Mouse (Mus musculus): ENCODE results near the gene Tmem9. TPM values are rescaled to one million over a fixed set of nuclear protein-coding genes. Genes with fewer than 3 reads are reported as not detected.

Tmem9 gene
- polyA plus RNA-seq, 1 experiment from 2014 or later, result 146 TPM

DNA sequence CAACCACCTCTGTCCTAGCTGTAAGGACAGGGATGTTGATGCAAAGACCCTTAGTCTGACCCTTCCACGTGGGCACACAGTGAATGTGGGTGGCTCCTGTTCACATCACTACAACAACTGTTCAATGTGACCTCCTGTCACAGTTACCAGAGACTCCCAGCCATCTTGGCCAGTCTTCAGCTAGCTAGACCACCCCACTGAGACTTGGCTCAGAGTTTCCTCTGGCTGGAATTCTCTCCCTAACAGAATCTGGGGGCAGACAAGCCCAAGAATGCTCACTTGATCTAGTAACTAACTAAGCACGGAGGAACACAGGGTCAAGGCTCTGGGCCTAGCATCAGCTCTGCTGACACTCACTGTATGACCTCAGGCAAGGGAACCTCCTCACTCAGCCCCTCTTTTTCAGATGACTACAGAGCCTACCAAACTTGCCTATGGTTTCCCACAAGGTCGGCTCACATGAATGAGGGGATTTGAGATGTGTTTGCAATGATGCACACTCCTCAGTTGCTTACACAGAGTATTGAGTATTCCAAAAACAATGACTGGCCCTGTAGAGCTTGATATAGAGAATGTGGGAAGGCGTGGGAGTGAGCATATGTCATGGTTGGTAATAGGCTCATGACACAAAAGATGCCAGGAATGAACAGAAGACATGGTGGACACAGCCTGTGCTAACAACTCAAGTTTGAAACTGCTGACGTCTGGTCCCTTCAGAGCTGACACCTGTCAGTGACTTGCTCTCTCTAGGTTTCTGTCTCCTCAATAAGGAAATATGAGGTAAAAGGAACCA lies 31.0 kb downstream of the Tmem9 start:
- no peak overlapping the region for H3K4me3 ChIP-seq (replicated peaks)
- H3K4me1 ChIP-seq (replicated peaks), result peaks cover 19% of the 10 kb centered on the region
- 79% methylated on average over 5 of the region's 5 CpGs for WGBS

DNA sequence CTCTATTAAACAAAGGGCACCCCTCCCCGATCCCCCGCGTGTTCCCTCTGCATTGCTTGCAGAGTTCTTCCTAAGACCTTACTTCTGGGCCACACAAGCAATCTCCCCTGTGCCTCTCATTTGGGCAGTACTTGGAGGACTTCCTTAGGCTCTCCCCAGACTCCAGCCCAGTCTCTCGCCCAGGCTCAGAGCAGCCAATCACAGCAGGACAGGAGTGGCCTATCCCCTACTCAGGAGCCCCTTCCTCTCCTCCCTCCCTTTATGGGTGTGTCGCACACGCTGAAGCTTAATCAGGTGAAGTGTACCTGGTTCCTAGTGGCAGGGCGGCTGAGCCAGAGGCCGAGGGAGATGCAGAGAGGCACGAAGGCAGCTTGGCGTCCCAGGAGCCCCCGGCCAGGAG lies 32.5 kb downstream of the Tmem9 start:
- Histone ChIP-seq H3K4me3 (replicated peaks) (no peak overlapping the region), H3K9ac (replicated peaks) (no peak overlapping the region), H3K4me2 (replicated peaks) (no peak overlapping the region), H3K27me3 (no peaks in the 10 kb centered on the region), H3K36me3 (peaks cover 5% of the 10 kb centered on the region), H3K27ac (no peak overlapping the region), H3K4me1 (replicated peaks) (peaks cover 19% of the 10 kb centered on the region), H3K9me3 (no peaks in the 10 kb centered on the region)
- ATAC-seq, result peak; percentile 63
- 17% methylated on average over 11 of the region's 11 CpGs for WGBS

More for the DNA sequence above, 31.0 kb downstream of the Tmem9 start:
- Histone ChIP-seq H3K27me3 (no peaks in the 10 kb centered on the region), H3K9ac (replicated peaks) (no peak overlapping the region), H3K4me2 (replicated peaks) (no peak overlapping the region), H3K9me3 (no peaks in the 10 kb centered on the region), H3K27ac (no peak overlapping the region), H3K36me3 (peaks cover 20% of the 10 kb centered on the region)
- no peak for ATAC-seq

DNA sequence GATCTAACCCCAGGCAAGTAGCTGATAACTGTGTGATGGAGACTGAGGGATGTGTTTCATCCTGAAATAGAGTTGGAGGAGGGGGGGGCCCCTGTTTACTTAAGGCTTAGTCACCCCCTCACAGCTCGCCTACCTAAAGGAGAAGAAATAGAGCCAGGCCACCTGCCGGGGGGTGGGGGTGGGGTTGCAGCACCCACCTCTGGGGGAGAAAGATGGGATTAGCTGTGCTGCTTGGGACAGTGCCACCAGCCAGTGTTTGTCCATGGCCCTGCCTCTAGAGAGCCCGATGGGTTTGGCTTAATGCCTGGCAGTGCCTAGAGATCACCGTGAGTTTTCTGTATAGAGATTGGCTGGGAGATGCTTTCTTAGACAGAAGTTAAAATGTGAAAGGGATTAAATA lies 32.9 kb downstream of the Tmem9 start:
- H3K4me2 ChIP-seq (replicated peaks), result no peak overlapping the region
- peak; percentile 64 for ATAC-seq

DNA sequence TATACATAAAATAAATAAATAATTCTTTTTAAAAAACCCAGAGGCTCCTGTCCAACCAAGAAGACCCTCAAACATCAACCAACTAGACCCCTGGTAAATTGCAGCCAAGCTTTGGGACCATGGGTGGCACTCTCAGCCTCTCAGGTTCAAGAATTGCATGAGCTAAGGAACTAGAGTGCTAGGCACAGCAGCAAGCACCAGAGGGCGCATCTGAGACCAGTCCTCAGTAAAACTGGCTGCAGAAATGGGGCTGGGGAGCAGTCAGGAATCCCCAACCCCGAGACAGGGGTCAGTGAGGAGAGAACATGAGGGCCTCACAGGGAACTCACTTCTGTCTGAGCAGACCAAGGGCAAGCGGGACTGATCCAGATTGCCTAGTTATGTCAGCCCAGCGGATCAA lies 37.8 kb downstream of the Tmem9 start:
- ATAC-seq, result no peak
- Histone ChIP-seq H3K4me2 (replicated peaks) (no peak overlapping the region), H3K9ac (replicated peaks) (no peak overlapping the region), H3K9me3 (no peaks in the 10 kb centered on the region), H3K27me3 (peaks cover 27% of the 10 kb centered on the region), H3K36me3 (no peaks in the 10 kb centered on the region), H3K27ac (no peak overlapping the region), H3K4me1 (replicated peaks) (peaks cover 16% of the 10 kb centered on the region), H3K4me3 (replicated peaks) (no peak overlapping the region)
- WGBS, result 11% methylated on average over 4 of the region's 4 CpGs

More for the DNA sequence above, 32.9 kb downstream of the Tmem9 start:
- Histone ChIP-seq H3K36me3 (peaks cover under 1% of the 10 kb centered on the region; the same call in 1 of the 2 replicates), H3K9me3 (no peaks in the 10 kb centered on the region), H3K27me3 (no peaks in the 10 kb centered on the region), H3K4me1 (replicated peaks) (peaks cover 19% of the 10 kb centered on the region), H3K9ac (replicated peaks) (no peak overlapping the region), H3K4me3 (replicated peaks) (no peak overlapping the region), H3K27ac (no peak overlapping the region)
- 25% methylated on average over 4 of the region's 4 CpGs for WGBS

DNA sequence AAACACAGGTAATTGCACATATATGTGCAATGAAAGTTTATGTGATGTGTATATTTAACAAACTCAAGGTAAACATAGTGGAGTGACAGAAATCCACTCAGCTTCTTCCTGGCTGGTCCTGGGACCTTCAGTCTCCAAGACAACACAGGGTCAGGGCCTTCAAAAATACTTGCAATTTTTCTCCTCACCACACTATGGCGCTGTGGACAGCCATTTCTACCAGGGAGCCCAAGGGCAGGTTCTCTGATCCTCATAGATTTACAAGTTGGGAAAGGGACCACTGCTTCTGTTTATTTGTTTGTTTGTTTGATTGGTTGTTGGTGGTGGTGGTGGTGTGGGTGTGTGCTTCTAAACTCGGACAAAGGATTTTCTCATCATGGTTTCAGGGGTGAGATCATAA lies 39.5 kb downstream of the Tmem9 start:
- H3K27ac ChIP-seq, result no peak overlapping the region
- H3K9ac ChIP-seq (replicated peaks), result no peak overlapping the region
- no peaks in the 10 kb centered on the region for H3K36me3 ChIP-seq
- WGBS, result 2% methylated on average over 2 of the region's 2 CpGs
- peaks cover 43% of the 10 kb centered on the region for H3K27me3 ChIP-seq
- H3K4me1 ChIP-seq (replicated peaks), result peaks cover 12% of the 10 kb centered on the region
- no peak for ATAC-seq
- H3K4me2 ChIP-seq (replicated peaks), result no peak overlapping the region
- no peaks in the 10 kb centered on the region for H3K9me3 ChIP-seq
- H3K4me3 ChIP-seq (replicated peaks), result no peak overlapping the region

DNA sequence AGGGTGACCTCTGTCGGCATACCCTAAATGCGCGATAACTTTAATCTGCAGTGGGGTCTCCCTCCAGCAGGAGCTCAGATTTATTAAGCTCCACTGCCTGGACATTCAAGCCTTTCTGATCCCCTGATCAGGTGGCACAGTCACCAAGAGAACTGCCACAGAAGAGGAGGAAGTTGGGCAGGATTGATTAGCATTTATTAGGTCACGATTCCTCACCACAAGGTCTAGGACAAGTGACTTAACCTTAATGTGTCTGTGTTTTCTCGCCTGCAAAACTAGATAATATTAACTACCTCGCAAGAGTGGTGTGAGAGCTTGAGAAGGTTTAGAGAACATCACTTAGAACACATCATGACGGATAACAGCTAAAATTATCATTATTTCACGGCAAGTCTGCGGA lies 39.9 kb downstream of the Tmem9 start:
- Histone ChIP-seq H3K4me1 (replicated peaks) (peaks cover 16% of the 10 kb centered on the region), H3K27me3 (peaks cover 47% of the 10 kb centered on the region), H3K9me3 (no peaks in the 10 kb centered on the region), H3K36me3 (no peaks in the 10 kb centered on the region), H3K4me3 (replicated peaks) (no peak overlapping the region), H3K4me2 (replicated peaks) (no peak overlapping the region), H3K27ac (no peak overlapping the region), H3K9ac (replicated peaks) (no peak overlapping the region)
- WGBS, result 77% methylated on average over 9 of the region's 9 CpGs
- ATAC-seq, result no peak

DNA sequence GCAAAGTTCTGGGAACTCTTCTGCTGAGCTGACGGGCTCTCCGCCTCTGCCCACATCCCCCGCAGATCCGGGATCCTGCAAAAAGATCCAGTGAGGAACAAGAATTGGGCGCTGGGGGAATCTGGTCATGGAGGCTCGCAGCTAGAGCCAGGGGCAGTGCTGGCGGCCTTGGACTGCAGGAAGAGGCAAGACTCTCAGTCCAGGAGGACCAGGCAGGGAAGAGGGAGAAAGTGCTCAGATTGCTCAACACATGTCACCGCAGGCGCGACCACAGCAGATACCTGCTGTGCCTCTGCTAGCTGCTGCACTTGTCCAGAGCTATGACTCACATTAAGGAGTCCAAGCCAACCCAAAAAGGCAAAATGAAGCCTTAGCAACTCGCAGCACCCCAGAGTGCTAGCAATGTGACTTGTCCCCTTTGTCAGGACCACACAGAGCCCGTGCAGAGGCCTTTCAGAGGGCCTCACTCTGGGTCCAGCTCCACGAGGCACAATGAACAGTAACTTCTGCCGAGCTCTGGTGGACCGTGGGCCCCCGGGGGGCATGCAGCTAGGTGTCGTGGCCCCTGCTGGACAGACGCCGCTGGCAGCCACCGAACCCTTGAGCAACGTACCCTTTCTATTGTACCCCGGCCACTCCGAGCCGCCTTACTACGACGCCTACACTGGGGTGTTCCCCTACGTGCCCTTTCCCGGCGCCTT lies 42.5 kb downstream of the Tmem9 start, which contains the start of gene Ascl5:
Gene Ascl5, plus strand, starts transcription at position 493 of the 701 bp plus-strand sequence.
- H3K36me3 ChIP-seq, result no peaks in the 10 kb centered on the region
- H3K27me3 ChIP-seq, result peaks cover 54% of the 10 kb centered on the region
- H3K9me3 ChIP-seq, result no peaks in the 10 kb centered on the region
- H3K27ac ChIP-seq, result no peak within 1 kb of the TSS
- H3K4me1 ChIP-seq (replicated peaks), result peaks cover 18% of the 10 kb centered on the region
- H3K4me3 ChIP-seq (replicated peaks), result peak within 1 kb of the TSS; percentile 41
- 22% methylated on average over 29 of the region's 29 CpGs for WGBS
- ATAC-seq, result peak; percentile 49
- peak within 1 kb of the TSS; percentile 61 for H3K9ac ChIP-seq (replicated peaks)
- H3K4me2 ChIP-seq (replicated peaks), result peak within 1 kb of the TSS; percentile 61

DNA sequence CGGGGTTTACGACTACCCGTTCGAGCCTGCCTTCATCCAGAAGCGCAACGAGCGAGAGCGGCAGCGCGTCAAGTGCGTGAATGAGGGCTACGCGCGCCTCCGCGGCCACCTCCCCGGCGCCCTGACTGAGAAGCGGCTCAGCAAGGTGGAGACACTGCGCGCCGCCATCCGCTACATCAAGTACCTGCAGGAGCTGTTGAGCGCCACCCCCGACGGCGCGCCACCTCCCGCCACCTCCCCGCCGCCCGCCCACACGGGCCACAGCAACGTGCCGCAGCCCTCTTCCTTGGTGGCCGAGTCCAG lies 43.0 kb downstream of the Tmem9 start:
- Histone ChIP-seq H3K4me3 (replicated peaks) (peak overlapping the region; percentile 41), H3K9ac (replicated peaks) (peak overlapping the region; percentile 61), H3K4me1 (replicated peaks) (peaks cover 23% of the 10 kb centered on the region), H3K36me3 (no peaks in the 10 kb centered on the region), H3K27ac (no peak overlapping the region), H3K4me2 (replicated peaks) (peak overlapping the region; percentile 61), H3K9me3 (no peaks in the 10 kb centered on the region), H3K27me3 (peaks cover 54% of the 10 kb centered on the region)
- peak; percentile 58; the same call in 1 of the 2 replicates for ATAC-seq
- 1% methylated on average over 36 of the region's 36 CpGs for WGBS

DNA sequence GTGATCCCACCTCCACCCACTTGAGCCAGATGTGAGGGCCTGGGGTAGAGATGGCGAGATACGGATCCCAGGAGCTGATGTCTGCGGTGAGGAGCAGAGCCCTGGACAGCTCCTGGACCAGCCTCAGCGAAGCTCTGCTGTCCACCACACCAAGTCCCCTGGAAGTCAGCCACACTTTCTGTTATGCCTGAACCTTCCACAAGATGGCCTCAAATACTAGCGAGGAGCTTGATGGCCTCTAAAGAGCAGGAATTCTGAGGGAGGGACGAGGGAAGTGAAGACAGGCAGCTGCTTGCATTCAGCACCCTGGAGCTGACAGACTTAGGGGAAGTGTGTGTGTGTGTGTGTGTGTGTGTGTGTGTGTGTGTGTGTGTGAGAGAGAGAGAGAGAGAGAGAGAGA lies 43.5 kb downstream of the Tmem9 start:
- Histone ChIP-seq H3K4me3 (replicated peaks) (peak overlapping the region; percentile 41), H3K27me3 (peaks cover 54% of the 10 kb centered on the region), H3K4me1 (replicated peaks) (peaks cover 28% of the 10 kb centered on the region), H3K9me3 (no peaks in the 10 kb centered on the region), H3K9ac (replicated peaks) (peak overlapping the region; percentile 61; the same call in 1 of the 2 replicates), H3K36me3 (no peaks in the 10 kb centered on the region), H3K27ac (no peak overlapping the region), H3K4me2 (replicated peaks) (peak overlapping the region; percentile 61)
- peak; percentile 71 for ATAC-seq
- 1% methylated on average over 6 of the region's 6 CpGs for WGBS

DNA sequence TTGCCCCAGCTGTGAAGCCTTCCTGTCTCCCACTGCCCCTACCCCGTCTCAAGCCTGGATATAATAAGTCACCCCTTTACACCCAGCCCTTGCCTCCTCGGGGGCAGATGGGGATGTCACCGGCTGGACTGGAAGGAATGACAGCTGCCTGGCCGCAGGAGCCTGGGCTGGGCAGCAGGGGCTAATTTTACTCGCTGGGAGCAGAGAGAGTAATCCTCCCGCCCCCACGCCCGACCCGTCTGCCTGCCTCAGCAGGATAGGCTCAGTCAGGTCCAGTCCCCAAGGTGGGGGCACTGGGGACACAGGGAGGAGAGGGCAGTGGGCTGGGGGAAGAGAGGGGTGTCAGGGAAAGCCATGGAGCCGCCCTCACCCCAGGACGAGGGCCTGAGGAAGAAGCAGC lies 44.6 kb downstream of the Tmem9 start, which contains the start of gene Cacna1s:
Gene Cacna1s, plus strand, starts transcription at position 204 of the 400 bp plus-strand sequence.
- Histone ChIP-seq H3K27ac (no peak within 1 kb of the TSS), H3K9ac (replicated peaks) (0 out of 2 replicates have a peak within 1 kb of the TSS, but pooled peaks have one; percentile 10), H3K27me3 (peaks cover 51% of the 10 kb centered on the region), H3K36me3 (no peaks in the 10 kb centered on the region), H3K4me3 (replicated peaks) (no peak within 1 kb of the TSS), H3K9me3 (no peaks in the 10 kb centered on the region), H3K4me1 (replicated peaks) (peaks cover 31% of the 10 kb centered on the region), H3K4me2 (replicated peaks) (no peak within 1 kb of the TSS)
- ATAC-seq, result no peak
- 26% methylated on average over 11 of the region's 11 CpGs for WGBS

DNA sequence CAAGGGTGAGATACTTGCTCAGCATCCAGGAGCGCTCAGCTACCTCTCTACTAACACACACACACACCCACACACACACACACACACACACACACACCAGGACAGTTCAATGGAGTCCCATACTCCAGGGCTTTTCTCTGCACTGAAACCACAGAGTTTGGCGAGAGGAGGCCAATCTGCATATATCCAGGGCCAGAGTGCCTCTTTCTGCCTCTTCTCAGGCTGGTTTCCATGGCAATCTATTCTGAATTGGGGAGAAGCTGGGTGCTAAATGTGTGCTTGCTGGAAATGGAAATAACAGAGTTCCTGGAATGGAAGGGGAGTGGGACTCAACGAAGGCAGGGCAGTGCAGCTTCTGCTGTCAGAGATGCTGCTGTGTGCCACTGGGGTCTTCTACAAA lies 47.8 kb downstream of the Tmem9 start:
- Histone ChIP-seq H3K9me3 (no peaks in the 10 kb centered on the region), H3K27ac (no peak overlapping the region), H3K4me3 (replicated peaks) (no peak overlapping the region), H3K27me3 (peaks cover 26% of the 10 kb centered on the region), H3K9ac (replicated peaks) (no peak overlapping the region; the same call in 1 of the 2 replicates), H3K4me1 (replicated peaks) (peaks cover 26% of the 10 kb centered on the region), H3K4me2 (replicated peaks) (no peak overlapping the region), H3K36me3 (no peaks in the 10 kb centered on the region)
- 33% methylated on average over 3 of the region's 3 CpGs for WGBS
- ATAC-seq, result peak; percentile 21; the same call in 1 of the 2 replicates

DNA sequence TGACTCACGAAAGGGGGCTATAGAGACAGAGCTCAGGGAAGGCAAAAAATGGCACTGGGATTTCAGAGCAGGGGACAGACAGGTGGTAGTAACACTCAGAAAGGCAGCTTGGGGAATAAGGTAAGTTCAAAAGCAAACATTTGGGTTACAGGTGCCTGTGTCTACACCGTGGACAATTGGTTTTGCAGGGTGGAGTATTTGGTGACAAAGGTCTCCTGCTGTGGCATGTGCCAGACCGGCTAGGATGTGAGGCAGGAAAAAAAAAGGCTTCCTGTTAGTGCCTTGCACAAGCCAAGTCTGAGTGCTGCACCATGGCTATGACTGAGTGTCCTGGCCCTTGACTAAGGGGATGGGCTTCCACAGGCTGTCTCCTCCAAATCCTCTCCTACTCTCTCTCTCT lies 50.6 kb downstream of the Tmem9 start:
- 58% methylated on average over 3 of the region's 3 CpGs for WGBS
- H3K27ac ChIP-seq, result no peak overlapping the region
- no peak overlapping the region for H3K9ac ChIP-seq (replicated peaks)
- H3K36me3 ChIP-seq, result no peaks in the 10 kb centered on the region
- H3K27me3 ChIP-seq, result no peaks in the 10 kb centered on the region
- no peak overlapping the region for H3K4me2 ChIP-seq (replicated peaks)
- H3K9me3 ChIP-seq, result no peaks in the 10 kb centered on the region
- H3K4me3 ChIP-seq (replicated peaks), result no peak overlapping the region
- peaks cover 20% of the 10 kb centered on the region for H3K4me1 ChIP-seq (replicated peaks)
- no peak for ATAC-seq
